Mouse (Mus musculus) embryonic facial prominence, embryonic 12.5 days (tissue): Measurements from ENCODE around the gene Ptpn13. TPM values are rescaled to one million over a fixed set of nuclear protein-coding genes. Genes with fewer than 3 reads are reported as not detected.

Experiments
- ATAC-seq: fragments of 200-750 bp; cut with Nextera tagmentation; 2 replicates; pipeline ENCODE4 v1.8.0; 2017; ENCODE audit not compliant: insufficient number of reproducible peaks, insufficient read depth, low FRiP score, low TSS enrichment
- H3K27ac ChIP-seq: fragments of 300-500 bp; sonication (generic); 2 replicates; pipeline ENCODE4 v1.5.1; 2016; ENCODE audit warnings: mild to moderate bottlenecking
- H3K27me3 ChIP-seq: fragments of 300-500 bp; sonication (generic); 2 replicates; pipeline ENCODE4 v1.6.1; 2016; ENCODE audit warnings: mild to moderate bottlenecking, moderate library complexity
- H3K36me3 ChIP-seq: fragments of 300-500 bp; sonication (generic); 2 replicates; pipeline ENCODE4 v1.6.1; 2016; ENCODE audit warnings: mild to moderate bottlenecking
- H3K4me1 ChIP-seq: fragments of 300-500 bp; sonication (generic); 2 replicates; pipeline ENCODE4 v1.6.1; 2016
- H3K4me2 ChIP-seq: fragments of 300-500 bp; sonication (generic); replicated peaks from 2 replicates; pipeline ENCODE4 v1.6.1; 2016; ENCODE audit warnings: mild to moderate bottlenecking, moderate library complexity
- H3K4me3 ChIP-seq: fragments of 300-500 bp; sonication (generic); 2 replicates; pipeline ENCODE4 v1.5.1; 2016; ENCODE audit warnings: mild to moderate bottlenecking
- H3K9ac ChIP-seq: fragments of 300-500 bp; sonication (generic); 2 replicates; pipeline ENCODE4 v1.6.1; 2016; ENCODE audit warnings: mild to moderate bottlenecking, moderate library complexity
- H3K9me3 ChIP-seq: fragments of 300-500 bp; sonication (generic); 2 replicates; pipeline ENCODE4 v1.6.1; 2016; ENCODE audit warnings: mild to moderate bottlenecking, moderate library complexity
- WGBS: fragments of 180-500 bp; shearing (Covaris S2); methylation state at CpG from one replicate; pipeline ENCODE4 v1.1.7; 2016; 5-methylcytosine and 5-hydroxymethylcytosine counted together
- polyA plus RNA-seq: library from polyadenylated mRNA; unstranded; fragments of >200 nt; fragmentation: Nextera tagmentation; extraction: Ambion mirVana; gene quantifications from 2 replicates; pipeline ENCODE4 v1.2.1, GENCODE M21; 2016

The Ptpn13 gene
- polyA plus RNA-seq, 1 experiment from 2014 or later = 19.2 TPM

GRCm38 (mm10) chr5:103628499-103628898 is 203.5 kb downstream of the Ptpn13 start:
- WGBS = 79% methylated on average over 6 of the region's 6 CpGs

GRCm38 (mm10) chr5:103629111-103629764 is 204.2 kb downstream of the Ptpn13 start, which contains the start of gene Slc10a6:
Gene Slc10a6, minus strand, starts transcription at chr5:103629403.
- no peaks in the 10 kb centered on the region for H3K9me3 ChIP-seq
- 0 out of 2 replicates have a peak, but pooled peaks have one; percentile 47 for ATAC-seq
- peaks cover 4% of the 10 kb centered on the region; the same call in 1 of the 2 replicates for H3K4me1 ChIP-seq
- H3K9ac ChIP-seq = no peak within 1 kb of the TSS
- H3K27me3 ChIP-seq = no peaks in the 10 kb centered on the region
- H3K4me3 ChIP-seq = no peak within 1 kb of the TSS
- H3K4me2 ChIP-seq = no peak within 1 kb of the TSS
- H3K27ac ChIP-seq = no peak within 1 kb of the TSS
- no peaks in the 10 kb centered on the region for H3K36me3 ChIP-seq
- WGBS = 60% methylated on average over 17 of the region's 17 CpGs

More at GRCm38 (mm10) chr5:103628499-103628898, 203.5 kb downstream of the Ptpn13 start:
- H3K4me3 ChIP-seq = no peak overlapping the region
- H3K36me3 ChIP-seq = no peaks in the 10 kb centered on the region
- H3K4me1 ChIP-seq = peaks cover 4% of the 10 kb centered on the region; the same call in 1 of the 2 replicates
- no peaks in the 10 kb centered on the region for H3K9me3 ChIP-seq
- ATAC-seq = no peak
- no peak overlapping the region for H3K9ac ChIP-seq
- H3K27ac ChIP-seq = no peak overlapping the region
- no peak overlapping the region for H3K4me2 ChIP-seq
- no peaks in the 10 kb centered on the region for H3K27me3 ChIP-seq

GRCm38 (mm10) chr5:103629854-103630580 is 205.0 kb downstream of the Ptpn13 start:
- Histone ChIP-seq H3K9me3 (no peaks in the 10 kb centered on the region), H3K4me1 (peaks cover 4% of the 10 kb centered on the region; the same call in 1 of the 2 replicates), H3K9ac (no peak overlapping the region), H3K4me2 (no peak overlapping the region), H3K4me3 (no peak overlapping the region), H3K27me3 (no peaks in the 10 kb centered on the region), H3K27ac (no peak overlapping the region), H3K36me3 (no peaks in the 10 kb centered on the region)
- 76% methylated on average over 9 of the region's 9 CpGs for WGBS
- ATAC-seq = no peak

GRCm38 (mm10) chr5:103637162-103637561 is 212.2 kb downstream of the Ptpn13 start:
- Histone ChIP-seq H3K4me3 (no peak overlapping the region), H3K9ac (no peak overlapping the region), H3K4me1 (no peaks in the 10 kb centered on the region), H3K27me3 (no peaks in the 10 kb centered on the region), H3K9me3 (no peaks in the 10 kb centered on the region), H3K4me2 (no peak overlapping the region), H3K36me3 (no peaks in the 10 kb centered on the region), H3K27ac (no peak overlapping the region)
- no peak for ATAC-seq
- WGBS = 84% methylated on average over 2 of the region's 2 CpGs

- H3K9me3 ChIP-seq = no peaks in the 10 kb centered on the region
- H3K27ac ChIP-seq = no peak overlapping the region
- H3K4me2 ChIP-seq = no peak overlapping the region
- no peaks in the 10 kb centered on the region for H3K36me3 ChIP-seq
- H3K4me3 ChIP-seq = no peak overlapping the region
- H3K27me3 ChIP-seq = no peaks in the 10 kb centered on the region
- ATAC-seq = no peak
- H3K4me1 ChIP-seq = no peaks in the 10 kb centered on the region
- no peak overlapping the region for H3K9ac ChIP-seq
- WGBS = 100% methylated on average over 1 of the region's 1 CpGs
Measured at GRCm38 (mm10) chr5:103644167-103644566, 219.2 kb downstream of the Ptpn13 start.

GRCm38 (mm10) chr5:103647320-103647719 is 222.3 kb downstream of the Ptpn13 start:
- Histone ChIP-seq H3K36me3 (no peaks in the 10 kb centered on the region), H3K27ac (no peak overlapping the region), H3K4me3 (no peak overlapping the region), H3K9me3 (no peaks in the 10 kb centered on the region), H3K4me2 (no peak overlapping the region), H3K9ac (no peak overlapping the region), H3K27me3 (no peaks in the 10 kb centered on the region), H3K4me1 (no peaks in the 10 kb centered on the region)
- ATAC-seq = no peak
- 80% methylated on average over 3 of the region's 3 CpGs for WGBS

Other genes with a start within 250 kb of the Ptpn13 start
- 4.3 and 6.1 TPM in 2 replicates for gene Mapk10, start 213.9 kb upstream of the Ptpn13 start, polyA plus RNA-seq
- 0.14 and 0.17 TPM in 2 replicates for gene Slc10a6, start 204.2 kb downstream of the Ptpn13 start, polyA plus RNA-seq
- gene 1700016H13Rik, start 230.8 kb downstream of the Ptpn13 start, polyA plus RNA-seq = 0.20 and 0.33 TPM in 2 replicates